Mouse (Mus musculus) lung, embryonic 15.5 days (tissue): ENCODE data around the gene Bmp8b. TPM values are rescaled to one million over a fixed set of nuclear protein-coding genes. Genes with fewer than 3 reads are reported as not detected.

Experiments used
- ATAC-seq: fragments of 200-750 bp; cut with Nextera tagmentation; 2 replicates; pipeline ENCODE4 v1.8.0; 2017; ENCODE audit warnings: moderate number of reproducible peaks, borderline replicate concordance; ENCODE audit not compliant: low FRiP score, low TSS enrichment; ENCODE audit errors: extremely low read depth
- H3K27ac ChIP-seq: fragments of 300-500 bp; sonication (generic); 2 replicates; pipeline ENCODE4 v1.5.1; 2015; ENCODE audit warnings: moderate library complexity, mild to moderate bottlenecking, inconsistent platforms
- H3K27me3 ChIP-seq: fragments of 300-500 bp; sonication (generic); 2 replicates; pipeline ENCODE4 v1.6.1; 2015; ENCODE audit warnings: inconsistent platforms
- H3K36me3 ChIP-seq: fragments of 300-500 bp; sonication (generic); 2 replicates; pipeline ENCODE4 v1.6.1; 2015; ENCODE audit warnings: inconsistent platforms
- H3K4me1 ChIP-seq: fragments of 300-500 bp; sonication (generic); 2 replicates; pipeline ENCODE4 v1.6.1; 2015; ENCODE audit warnings: inconsistent platforms
- H3K4me2 ChIP-seq: fragments of 300-500 bp; sonication (generic); 2 replicates; pipeline ENCODE4 v1.6.1; 2015; ENCODE audit warnings: inconsistent platforms, mild to moderate bottlenecking, moderate library complexity
- H3K4me3 ChIP-seq: fragments of 300-500 bp; sonication (generic); 2 replicates; pipeline ENCODE4 v1.5.1; 2015; ENCODE audit warnings: mild to moderate bottlenecking, inconsistent platforms
- H3K9ac ChIP-seq: fragments of 300-500 bp; sonication (generic); 2 replicates; pipeline ENCODE4 v1.6.1; 2015; ENCODE audit warnings: inconsistent platforms
- H3K9me3 ChIP-seq: fragments of 300-500 bp; sonication (generic); 2 replicates; pipeline ENCODE4 v1.6.1; 2016; ENCODE audit warnings: inconsistent platforms
- WGBS: fragments of 180-500 bp; shearing (Covaris S2); methylation state at CpG from one replicate; pipeline ENCODE4 v1.1.7; 2015; 5-methylcytosine and 5-hydroxymethylcytosine counted together
- polyA plus RNA-seq: library from polyadenylated mRNA; unstranded; fragments of >200 nt; fragmentation: Nextera tagmentation; extraction: Ambion mirVana; gene quantifications from 2 replicates; pipeline ENCODE4 v1.2.1, GENCODE M21; 2015

The Bmp8b gene
- 1.3 and 1.6 TPM in 2 replicates for polyA plus RNA-seq

DNA sequence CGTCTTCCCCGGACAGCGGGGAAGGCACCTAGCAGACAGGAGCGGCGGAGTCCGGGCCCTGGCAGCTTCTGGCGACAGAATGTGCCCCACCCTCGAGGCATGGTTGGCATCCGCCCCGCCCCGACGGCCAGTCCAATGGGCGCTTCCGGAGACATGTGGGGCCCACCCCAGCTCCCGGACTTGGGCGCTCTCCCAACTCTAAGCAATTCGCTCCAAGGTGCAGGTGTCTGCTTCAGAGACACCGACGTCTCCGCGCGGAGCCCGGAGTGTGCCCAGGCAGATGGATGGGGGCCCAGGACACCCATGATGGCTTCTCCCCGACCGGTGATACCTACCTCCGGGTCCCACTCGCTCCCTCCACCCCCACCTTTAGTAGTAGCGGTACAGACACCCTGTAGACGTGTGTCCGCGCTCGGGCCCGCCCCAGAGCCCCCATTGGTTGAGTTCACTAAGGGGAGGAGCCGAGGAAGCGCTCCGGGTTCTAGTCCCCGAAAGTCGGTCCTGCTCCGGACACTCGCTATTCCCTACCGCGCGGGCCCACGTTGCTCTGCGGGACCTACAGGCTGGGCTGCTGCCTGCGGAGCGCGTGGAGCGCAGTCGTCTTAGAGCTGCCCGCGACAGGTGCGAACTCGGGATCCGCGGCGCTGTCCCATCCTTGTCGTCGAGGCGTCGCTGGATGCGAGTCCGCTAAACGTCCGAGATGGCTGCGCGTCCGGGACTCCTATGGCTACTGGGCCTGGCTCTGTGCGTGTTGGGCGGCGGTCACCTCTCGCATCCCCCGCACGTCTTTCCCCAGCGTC lies at the start of gene Bmp8b:
TSS of gene Bmp8b (plus strand) at position 515 of the 800 bp plus-strand sequence.
- ATAC-seq, result peak; percentile 62
- 4% methylated on average over 75 of the region's 75 CpGs for WGBS
- Histone ChIP-seq H3K36me3 (no peaks in the 10 kb centered on the region), H3K4me1 (peaks cover 10% of the 10 kb centered on the region), H3K9me3 (no peaks in the 10 kb centered on the region), H3K4me2 (peak within 1 kb of the TSS; percentile 53), H3K4me3 (peak within 1 kb of the TSS; percentile 26), H3K27me3 (peaks cover 51% of the 10 kb centered on the region), H3K27ac (no peak within 1 kb of the TSS), H3K9ac (no peak within 1 kb of the TSS)

DNA sequence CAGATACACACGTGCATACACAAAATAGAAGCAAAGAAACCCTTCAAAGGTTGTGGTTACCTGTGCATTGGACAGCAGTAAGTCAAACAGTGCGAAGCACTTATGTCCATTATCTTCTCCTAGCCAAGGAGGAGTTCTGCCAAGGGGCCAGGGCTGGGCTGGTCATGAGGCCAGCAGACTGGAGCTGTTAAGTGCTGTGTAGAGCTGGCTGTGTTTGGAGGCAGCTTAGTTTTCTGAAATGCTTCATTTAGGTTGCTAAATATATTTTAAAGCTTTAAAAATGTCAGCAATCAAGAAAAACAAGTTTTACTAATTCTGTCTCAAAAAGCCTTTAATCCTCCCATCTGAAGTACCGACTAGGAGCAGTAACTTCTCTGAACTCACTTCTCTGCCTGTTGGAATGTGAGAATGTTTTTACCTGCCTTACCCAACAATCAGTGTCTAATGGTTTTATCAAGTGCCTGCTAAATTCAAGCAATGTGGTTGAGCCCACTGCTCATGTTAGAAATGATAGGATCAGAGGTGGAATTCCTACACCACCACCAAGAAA lies 48.3 kb upstream of the Bmp8b start:
- 57% methylated on average over 3 of the region's 3 CpGs for WGBS
- H3K36me3 ChIP-seq, result peaks cover 33% of the 10 kb centered on the region

DNA sequence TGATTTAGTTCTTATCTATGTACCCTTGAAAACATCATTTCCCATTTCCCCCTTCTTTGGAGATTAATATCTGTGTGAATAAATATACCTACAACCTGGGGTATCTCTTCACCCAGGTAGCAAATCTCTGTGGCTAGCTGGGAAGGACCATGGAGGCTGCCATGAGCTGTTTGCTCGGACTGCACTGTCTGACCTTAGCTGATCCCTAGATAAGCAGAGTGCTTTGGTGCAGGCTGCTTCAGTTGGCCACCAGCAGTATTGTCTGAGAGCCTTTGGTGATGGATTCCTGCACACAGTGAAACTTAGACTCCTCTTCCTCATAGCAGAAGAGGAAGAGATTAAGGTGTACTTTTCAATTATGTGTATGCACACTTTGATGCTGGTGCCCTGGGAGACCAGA lies 47.0 kb upstream of the Bmp8b start:
- 22% methylated on average over 1 of the region's 1 CpGs for WGBS
- no peak overlapping the region for H3K27ac ChIP-seq

More for the DNA sequence above, 48.3 kb upstream of the Bmp8b start:
- H3K27ac ChIP-seq, result no peak overlapping the region
- ATAC-seq, result no peak
- H3K4me1 ChIP-seq, result peaks cover 4% of the 10 kb centered on the region; the same call in 1 of the 2 replicates
- H3K27me3 ChIP-seq, result no peaks in the 10 kb centered on the region
- no peaks in the 10 kb centered on the region for H3K9me3 ChIP-seq
- no peak overlapping the region for H3K4me3 ChIP-seq
- H3K4me2 ChIP-seq, result no peak overlapping the region
- no peak overlapping the region for H3K9ac ChIP-seq

DNA sequence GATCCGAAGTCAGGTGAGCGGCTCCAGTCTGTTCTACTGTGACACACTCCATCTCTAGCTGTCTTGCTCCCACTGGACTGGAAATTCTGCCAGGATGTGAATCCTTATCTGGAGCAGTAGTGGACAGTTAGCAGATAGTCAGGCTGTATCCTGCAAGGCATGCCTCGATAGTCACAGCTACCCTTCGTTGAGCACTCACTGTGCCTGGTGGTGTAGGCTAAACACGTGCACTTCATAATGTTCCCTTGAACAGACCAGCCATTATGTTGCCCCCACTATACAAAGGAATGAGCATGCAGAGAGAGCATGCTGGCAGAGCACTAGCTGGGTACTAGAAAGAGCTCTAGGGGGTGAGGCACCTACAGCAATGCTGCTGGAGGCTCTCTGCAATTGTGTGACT lies 43.2 kb upstream of the Bmp8b start:
- WGBS, result 62% methylated on average over 5 of the region's 5 CpGs
- no peak overlapping the region for H3K27ac ChIP-seq
- ATAC-seq, result no peak
- H3K4me1 ChIP-seq, result no peaks in the 10 kb centered on the region
- H3K36me3 ChIP-seq, result no peaks in the 10 kb centered on the region
- no peaks in the 10 kb centered on the region for H3K27me3 ChIP-seq
- H3K4me3 ChIP-seq, result no peak overlapping the region
- no peak overlapping the region for H3K9ac ChIP-seq
- H3K9me3 ChIP-seq, result no peaks in the 10 kb centered on the region
- no peak overlapping the region for H3K4me2 ChIP-seq

More for the DNA sequence above, 47.0 kb upstream of the Bmp8b start:
- ATAC-seq, result no peak
- Histone ChIP-seq H3K9me3 (no peaks in the 10 kb centered on the region), H3K36me3 (peaks cover 28% of the 10 kb centered on the region), H3K27me3 (no peaks in the 10 kb centered on the region), H3K4me2 (no peak overlapping the region), H3K4me1 (no peaks in the 10 kb centered on the region), H3K9ac (no peak overlapping the region), H3K4me3 (no peak overlapping the region)

DNA sequence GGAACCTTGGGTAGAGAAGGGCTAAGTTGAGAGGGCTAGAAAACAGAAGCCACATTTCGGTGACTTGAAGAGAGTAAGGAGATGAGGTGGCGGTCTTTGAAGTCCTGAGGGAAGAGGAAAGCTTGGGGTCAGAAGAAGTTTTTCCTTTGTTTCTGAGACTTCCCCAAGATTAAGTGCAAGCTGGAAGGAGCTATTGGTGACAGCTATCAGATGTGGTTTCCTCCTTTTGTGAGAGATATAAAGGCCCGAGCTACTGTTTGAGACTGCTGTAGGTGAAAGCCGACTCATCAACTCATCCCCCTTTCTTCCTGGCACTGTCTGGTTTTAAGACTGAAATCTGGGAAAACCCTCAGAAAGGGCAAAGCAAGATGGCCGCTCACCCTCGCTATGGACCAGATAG lies 36.3 kb upstream of the Bmp8b start:
- Histone ChIP-seq H3K4me3 (no peak overlapping the region), H3K27me3 (no peaks in the 10 kb centered on the region), H3K27ac (no peak overlapping the region), H3K9me3 (no peaks in the 10 kb centered on the region), H3K4me1 (0 out of 2 replicates have a peak, but pooled peaks cover 5% of the 10 kb centered on the region), H3K4me2 (no peak overlapping the region), H3K36me3 (no peaks in the 10 kb centered on the region), H3K9ac (no peak overlapping the region)
- 81% methylated on average over 6 of the region's 6 CpGs for WGBS
- ATAC-seq, result no peak

DNA sequence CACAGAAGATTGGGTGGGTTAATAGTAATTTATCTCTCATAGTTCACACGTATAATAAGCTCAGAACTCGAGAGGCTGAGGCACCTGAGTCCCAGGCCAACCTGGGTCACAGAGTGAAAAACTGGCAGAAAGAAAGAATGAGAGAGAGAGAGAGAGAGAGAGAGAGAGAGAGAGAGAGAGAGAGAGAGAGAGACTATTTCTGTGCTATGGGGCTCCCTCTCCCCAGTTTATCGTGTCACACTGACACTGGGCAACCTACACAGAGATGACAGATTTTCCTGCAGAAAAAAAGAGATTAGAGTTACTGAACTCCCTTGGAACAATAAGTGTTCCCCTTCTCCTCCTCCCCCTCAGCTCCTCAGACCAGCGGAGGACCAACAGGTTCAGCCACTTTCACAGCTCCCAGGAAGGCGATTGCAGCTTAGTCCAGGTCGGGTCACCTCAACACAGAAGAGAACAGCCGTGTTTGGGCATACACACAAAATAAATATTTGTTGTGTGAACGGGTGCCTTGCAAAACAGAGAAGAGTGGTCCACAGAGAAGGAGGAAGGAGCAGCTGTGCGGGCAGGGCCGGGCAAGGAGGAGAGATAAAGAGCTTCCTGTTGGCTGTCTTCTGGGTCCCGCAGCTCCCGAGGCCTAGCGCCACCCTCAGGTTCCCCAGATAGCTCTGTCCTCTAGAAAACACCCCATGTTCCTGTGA lies 33.5 kb upstream of the Bmp8b start:
- 4% methylated on average over 13 of the region's 13 CpGs for WGBS
- H3K27ac ChIP-seq, result peak overlapping the region; percentile 55; the same call in 1 of the 2 replicates
- no peaks in the 10 kb centered on the region for H3K9me3 ChIP-seq
- no peak overlapping the region for H3K4me3 ChIP-seq
- no peak overlapping the region for H3K9ac ChIP-seq
- H3K4me2 ChIP-seq, result peak overlapping the region; percentile 35
- no peaks in the 10 kb centered on the region for H3K36me3 ChIP-seq
- 0 out of 2 replicates have a peak, but pooled peaks cover 5% of the 10 kb centered on the region for H3K4me1 ChIP-seq
- peak; percentile 70 for ATAC-seq
- H3K27me3 ChIP-seq, result no peaks in the 10 kb centered on the region

DNA sequence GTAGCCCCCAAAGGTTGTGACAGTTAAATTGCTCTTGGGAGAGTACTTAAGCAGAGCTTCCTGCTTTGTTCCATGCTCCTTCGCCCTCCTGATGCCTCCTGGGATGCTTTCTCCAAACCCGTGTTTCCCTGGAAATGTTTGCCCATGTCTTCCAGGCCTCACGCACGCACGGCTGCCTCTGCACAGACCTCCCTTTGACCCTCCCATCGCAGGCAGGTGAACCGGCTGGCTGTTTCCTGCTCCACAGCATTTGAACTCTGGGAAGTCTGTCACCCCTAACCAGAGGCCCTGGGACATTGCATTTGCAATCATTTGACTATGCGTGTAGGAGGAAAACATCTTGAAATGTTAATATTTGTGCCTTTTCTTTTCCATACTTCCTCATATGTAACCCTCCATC lies 28.0 kb upstream of the Bmp8b start:
- Histone ChIP-seq H3K9me3 (no peaks in the 10 kb centered on the region), H3K4me1 (no peaks in the 10 kb centered on the region), H3K27ac (no peak overlapping the region), H3K36me3 (no peaks in the 10 kb centered on the region), H3K4me3 (no peak overlapping the region), H3K27me3 (0 out of 2 replicates have a peak, but pooled peaks cover 4% of the 10 kb centered on the region), H3K9ac (no peak overlapping the region), H3K4me2 (no peak overlapping the region)
- ATAC-seq, result no peak
- 56% methylated on average over 8 of the region's 8 CpGs for WGBS

DNA sequence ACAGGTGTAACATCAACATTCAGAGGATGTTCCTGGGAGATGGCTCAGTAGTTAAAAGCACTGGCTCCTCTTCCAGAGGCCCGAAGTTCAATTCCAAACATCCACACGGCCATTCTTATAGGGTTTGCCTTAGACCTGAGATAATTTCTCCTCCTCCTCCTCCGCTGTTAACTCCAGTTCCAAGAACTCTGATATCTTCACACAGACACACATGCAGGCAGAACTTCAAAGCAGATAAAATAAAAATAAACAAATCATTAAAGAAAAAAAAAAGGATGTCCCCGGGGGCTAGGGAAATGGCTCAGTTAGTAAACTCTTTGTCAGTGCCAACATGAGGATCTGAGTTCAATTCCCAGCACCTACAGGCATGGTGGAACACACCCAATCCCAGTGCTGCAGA lies 26.7 kb upstream of the Bmp8b start:
- no peak for ATAC-seq
- no peaks in the 10 kb centered on the region for H3K4me1 ChIP-seq
- 48% methylated on average over 4 of the region's 4 CpGs for WGBS
- 0 out of 2 replicates have a peak, but pooled peaks cover 5% of the 10 kb centered on the region for H3K27me3 ChIP-seq
- no peaks in the 10 kb centered on the region for H3K36me3 ChIP-seq
- no peak overlapping the region for H3K4me2 ChIP-seq
- no peak overlapping the region for H3K27ac ChIP-seq
- no peaks in the 10 kb centered on the region for H3K9me3 ChIP-seq
- no peak overlapping the region for H3K4me3 ChIP-seq
- no peak overlapping the region for H3K9ac ChIP-seq

DNA sequence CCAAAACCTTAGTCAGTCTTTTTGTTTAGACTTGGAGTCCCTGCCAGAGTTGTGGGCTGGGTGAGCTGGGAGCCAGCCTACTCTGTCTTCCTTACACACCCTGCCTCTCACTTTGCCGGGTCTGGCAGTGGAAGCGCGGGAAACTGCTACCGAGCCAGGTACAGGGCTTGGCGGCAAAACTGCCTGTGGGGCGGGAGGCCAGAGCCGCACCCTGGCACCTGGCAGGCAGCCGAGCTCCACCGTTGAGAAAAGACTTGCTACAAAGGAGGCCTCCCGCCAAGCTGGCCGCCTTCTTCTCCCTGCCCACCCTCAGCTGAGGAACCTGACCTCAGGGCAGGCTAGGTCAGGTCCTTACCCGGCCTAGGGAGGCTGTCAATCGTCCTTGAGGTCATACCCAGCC lies 24.2 kb upstream of the Bmp8b start:
- Histone ChIP-seq H3K27me3 (0 out of 2 replicates have a peak, but pooled peaks cover 5% of the 10 kb centered on the region), H3K4me1 (no peaks in the 10 kb centered on the region), H3K4me2 (no peak overlapping the region), H3K4me3 (no peak overlapping the region), H3K9ac (no peak overlapping the region), H3K27ac (no peak overlapping the region), H3K36me3 (no peaks in the 10 kb centered on the region), H3K9me3 (no peaks in the 10 kb centered on the region)
- 30% methylated on average over 13 of the region's 13 CpGs for WGBS
- ATAC-seq, result no peak; the same call in 1 of the 2 replicates

DNA sequence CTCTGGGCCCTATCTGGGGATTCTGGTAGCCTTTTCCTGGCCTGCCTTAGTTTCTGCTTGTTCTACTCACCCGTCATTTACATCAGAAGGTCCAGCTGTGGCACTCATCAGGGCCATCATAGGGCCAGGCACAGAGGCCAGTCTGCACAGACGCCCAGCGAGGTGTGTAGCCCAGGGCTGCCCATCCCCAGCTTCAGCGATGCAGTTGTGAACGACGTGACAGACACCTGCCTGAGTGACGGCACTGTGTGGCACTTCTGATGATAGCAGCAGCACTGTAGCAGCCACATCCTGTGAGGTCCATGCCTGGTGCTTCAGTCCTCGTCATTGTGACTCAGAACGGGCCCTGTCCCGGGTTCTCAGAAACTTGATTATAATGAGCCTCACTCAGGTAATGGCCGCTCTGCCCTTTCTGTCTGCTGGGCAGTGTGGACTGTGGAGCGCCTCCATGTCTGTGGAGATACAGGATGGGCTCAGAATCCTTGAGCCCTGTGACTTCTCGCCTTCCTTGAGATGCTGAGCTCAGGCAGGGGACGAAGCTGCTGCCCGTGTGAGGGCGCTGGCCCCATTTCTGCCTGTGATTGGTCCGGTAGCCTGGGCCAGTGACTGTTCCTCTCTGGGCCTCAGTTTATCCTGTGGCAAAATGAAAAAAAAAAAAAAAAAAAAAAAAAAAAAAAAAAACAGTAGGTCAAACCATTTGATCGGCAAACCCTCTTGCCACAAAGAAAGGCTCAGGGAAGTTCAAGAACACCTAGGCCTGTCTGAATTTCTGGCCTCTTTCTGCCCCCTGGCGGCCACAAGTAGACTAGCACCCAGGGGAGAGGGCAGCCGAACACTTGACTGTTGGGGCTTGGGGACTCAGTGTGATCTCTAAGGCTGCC lies 22.4 kb upstream of the Bmp8b start:
- no peaks in the 10 kb centered on the region for H3K36me3 ChIP-seq
- WGBS, result 71% methylated on average over 20 of the region's 20 CpGs
- H3K9ac ChIP-seq, result no peak overlapping the region
- no peak overlapping the region for H3K27ac ChIP-seq
- H3K27me3 ChIP-seq, result 0 out of 2 replicates have a peak, but pooled peaks cover 5% of the 10 kb centered on the region
- no peak overlapping the region for H3K4me3 ChIP-seq
- H3K4me2 ChIP-seq, result no peak overlapping the region
- H3K4me1 ChIP-seq, result no peaks in the 10 kb centered on the region
- peak; percentile 46 for ATAC-seq
- no peaks in the 10 kb centered on the region for H3K9me3 ChIP-seq

DNA sequence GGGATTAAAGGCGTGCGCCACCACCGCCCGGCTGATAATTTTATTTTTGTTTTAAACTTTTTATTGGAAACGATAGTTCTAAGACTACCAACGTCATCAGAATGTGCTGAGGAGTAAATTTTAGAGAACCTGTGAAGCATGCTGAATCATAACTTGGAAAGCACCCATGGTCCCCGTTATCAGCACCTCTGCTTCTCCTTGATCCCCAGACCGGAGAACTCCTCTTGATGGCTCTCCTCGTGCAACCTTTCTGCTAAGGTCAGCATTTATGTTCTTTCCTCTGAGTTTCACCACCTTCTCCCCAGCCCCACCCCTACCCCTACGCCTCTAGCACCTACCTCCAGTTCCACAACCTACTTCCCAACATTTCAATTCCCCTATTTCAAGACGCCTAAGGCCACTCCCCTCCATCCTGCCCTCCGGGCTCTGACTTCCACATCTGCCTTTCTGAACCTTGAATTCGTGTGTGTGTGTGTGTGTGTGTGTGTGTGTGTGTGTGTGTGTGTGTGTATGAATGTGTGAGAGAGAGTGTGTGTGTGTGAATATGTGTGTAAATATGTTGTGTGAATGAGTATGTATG lies 21.6 kb upstream of the Bmp8b start:
- WGBS, result 60% methylated on average over 13 of the region's 13 CpGs
- no peaks in the 10 kb centered on the region for H3K9me3 ChIP-seq

More for the DNA sequence above, 21.6 kb upstream of the Bmp8b start:
- Histone ChIP-seq H3K36me3 (no peaks in the 10 kb centered on the region), H3K9ac (no peak overlapping the region), H3K4me1 (no peaks in the 10 kb centered on the region), H3K27ac (no peak overlapping the region), H3K4me3 (no peak overlapping the region), H3K27me3 (0 out of 2 replicates have a peak, but pooled peaks cover 5% of the 10 kb centered on the region), H3K4me2 (no peak overlapping the region)
- no peak for ATAC-seq
